Mouse (Mus musculus) MEL (cell line): ENCODE data around the gene Xrn1. TPM values are rescaled to one million over a fixed set of nuclear protein-coding genes. Genes with fewer than 3 reads are reported as not detected.

Experiments used
- DNase-seq: peaks from one replicate; pipeline ENCODE4 v3.0.0; 2011; ENCODE audit warnings: low read depth, low spot score
- H3K27ac ChIP-seq: 2 replicates; pipeline ENCODE4 v1.5.1; 2012; ENCODE audit warnings: low read depth, mild to moderate bottlenecking, control low read depth, low read length, moderate library complexity; ENCODE audit not compliant: control insufficient read depth
- H3K27me3 ChIP-seq, 2 experiments: fragments of 150-350 bp in 1 of 2; sonication (generic) in 1 of 2; 2 replicates each; pipeline ENCODE4 v1.6.1; 2012; ENCODE audit warnings: low read length in 2 of 2, mild to moderate bottlenecking in 2 of 2, improper control_type of control experiment in 1 of 2, moderate library complexity in 1 of 2; ENCODE audit not compliant: insufficient read depth in 2 of 2, control insufficient read depth in 1 of 2
- H3K36me3 ChIP-seq, 2 experiments: 2 replicates each; pipeline ENCODE4 v1.6.1; 2012 to 2014; ENCODE audit warnings: low read length in 2 of 2, improper control_type of control experiment in 1 of 2, inconsistent platforms in 1 of 2, mild to moderate bottlenecking in 1 of 2; ENCODE audit not compliant: insufficient read depth in 2 of 2, control insufficient read depth in 1 of 2
- H3K4me1 ChIP-seq, 2 experiments: fragments of 150-350 bp in 1 of 2; sonication (generic) in 1 of 2; 2 replicates each; pipeline ENCODE4 v1.6.1; 2012; ENCODE audit warnings: low read length in 2 of 2, improper control_type of control experiment in 1 of 2, mild to moderate bottlenecking in 1 of 2; ENCODE audit not compliant: insufficient read depth in 2 of 2, control insufficient read depth in 1 of 2
- H3K4me3 ChIP-seq, 2 experiments: fragments of 150-350 bp in 1 of 2; sonication (generic) in 1 of 2; 2 replicates each; pipeline ENCODE4 v1.5.1; 2012; ENCODE audit warnings: low read depth in 2 of 2, low read length in 2 of 2, mild to moderate bottlenecking in 2 of 2, moderate library complexity in 2 of 2, control low read depth in 1 of 2, improper control_type of control experiment in 1 of 2; ENCODE audit not compliant: control insufficient read depth in 1 of 2, insufficient read depth in 1 of 2
- H3K79me2 ChIP-seq: 2 replicates; pipeline ENCODE4 v1.6.1; 2012; ENCODE audit warnings: mild to moderate bottlenecking, low read length, moderate library complexity; ENCODE audit not compliant: control insufficient read depth, poor library complexity, insufficient read depth
- H3K9ac ChIP-seq: 2 replicates; pipeline ENCODE4 v1.6.1; 2012; ENCODE audit warnings: low read depth, mild to moderate bottlenecking, control low read depth, low read length, moderate library complexity; ENCODE audit not compliant: control insufficient read depth, poor library complexity, severe bottlenecking
- H3K9me3 ChIP-seq: fragments of 150-350 bp; sonication (generic); replicated peaks from 2 replicates; pipeline ENCODE4 v1.6.1; 2012; ENCODE audit warnings: mild to moderate bottlenecking, low read length, improper control_type of control experiment, moderate library complexity; ENCODE audit not compliant: insufficient read depth
- CHD1 ChIP-seq: IDR thresholded peaks from 2 replicates; pipeline ENCODE4 v1.6.1; 2012; ENCODE audit warnings: low read depth, mild to moderate bottlenecking, inconsistent platforms, low read length, improper control_type of control experiment
- CHD2 ChIP-seq: IDR thresholded peaks from 2 replicates; pipeline ENCODE4 v1.6.1; 2011; ENCODE audit warnings: low read length, improper control_type of control experiment
- CTCF ChIP-seq, 3 experiments: IDR thresholded peaks in 2 of 3; conservative IDR thresholded peaks in 1 of 3; 2 replicates each; pipeline ENCODE4 v1.5.1; 2011 to 2012; ENCODE audit warnings: low read length in 3 of 3, low read depth in 2 of 3, mild to moderate bottlenecking in 2 of 3, improper control_type of control experiment in 1 of 3, inconsistent platforms in 1 of 3, mixed read lengths in 1 of 3, moderate library complexity in 1 of 3; ENCODE audit not compliant: control insufficient read depth in 1 of 3, insufficient read depth in 1 of 3, poor library complexity in 1 of 3, severe bottlenecking in 1 of 3
- ELF1 ChIP-seq: IDR thresholded peaks from 2 replicates; pipeline ENCODE4 v1.6.1; 2014; ENCODE audit warnings: low read depth, mild to moderate bottlenecking, inconsistent platforms, low read length, improper control_type of control experiment, moderate library complexity
- HCFC1 ChIP-seq: IDR thresholded peaks from 2 replicates; pipeline ENCODE4 v1.6.1; 2012; ENCODE audit warnings: low read depth, mild to moderate bottlenecking, inconsistent platforms, low read length, improper control_type of control experiment, moderate library complexity
- MAX ChIP-seq: IDR thresholded peaks from 2 replicates; pipeline ENCODE4 v1.6.1; 2011; ENCODE audit warnings: low read length, improper control_type of control experiment
- MXI1 ChIP-seq: IDR thresholded peaks from 2 replicates; pipeline ENCODE4 v1.6.1; 2011; ENCODE audit warnings: mild to moderate bottlenecking, low read depth, low read length, improper control_type of control experiment
- MYC ChIP-seq: IDR thresholded peaks from 2 replicates; pipeline ENCODE4 v1.6.1; 2011; ENCODE audit warnings: low read depth, mild to moderate bottlenecking, low read length, improper control_type of control experiment, moderate library complexity
- NELFE ChIP-seq: IDR thresholded peaks from 2 replicates; pipeline ENCODE4 v1.6.1; 2011; ENCODE audit warnings: low read depth, low read length, improper control_type of control experiment
- NRF1 ChIP-seq: IDR thresholded peaks from 2 replicates; pipeline ENCODE4 v1.6.1; 2014; ENCODE audit warnings: low read depth, mild to moderate bottlenecking, inconsistent platforms, low read length, improper control_type of control experiment, moderate library complexity; ENCODE audit not compliant: poor library complexity, insufficient read depth, severe bottlenecking
- POLR2AphosphoS5 ChIP-seq: IDR thresholded peaks from 2 replicates; pipeline ENCODE4 v1.6.1; 2012; ENCODE audit warnings: low read depth, borderline replicate concordance, mild to moderate bottlenecking, inconsistent platforms, low read length, moderate library complexity, mixed read lengths
- RAD21 ChIP-seq: IDR thresholded peaks from 2 replicates; pipeline ENCODE4 v1.6.1; 2011; ENCODE audit warnings: mild to moderate bottlenecking, low read depth, low read length, improper control_type of control experiment
- SIN3A ChIP-seq: IDR thresholded peaks from 2 replicates; pipeline ENCODE4 v1.6.1; 2012; ENCODE audit warnings: low read length, improper control_type of control experiment, inconsistent platforms
- SMC3 ChIP-seq: IDR thresholded peaks from 2 replicates; pipeline ENCODE4 v1.6.1; 2011; ENCODE audit warnings: low read depth, low read length, improper control_type of control experiment
- USF1 ChIP-seq: IDR thresholded peaks from 2 replicates; pipeline ENCODE4 v1.6.1; 2014; ENCODE audit warnings: low read depth, mild to moderate bottlenecking, inconsistent platforms, low read length, improper control_type of control experiment, moderate library complexity
- USF2 ChIP-seq, 2 experiments: IDR thresholded peaks; 2 replicates each; pipeline ENCODE4 v1.6.1; 2011 to 2012; ENCODE audit warnings: improper control_type of control experiment in 2 of 2, low read length in 2 of 2, borderline replicate concordance in 1 of 2, inconsistent platforms in 1 of 2, low read depth in 1 of 2, mild to moderate bottlenecking in 1 of 2; ENCODE audit not compliant: insufficient read depth in 1 of 2
- ZC3H11A ChIP-seq: IDR thresholded peaks from 2 replicates; pipeline ENCODE4 v1.6.1; 2012; ENCODE audit warnings: low read depth, mild to moderate bottlenecking, inconsistent platforms, low read length, improper control_type of control experiment
- ZKSCAN1 ChIP-seq: IDR thresholded peaks from 2 replicates; pipeline ENCODE4 v1.6.1; 2012; ENCODE audit warnings: low read depth, mild to moderate bottlenecking, inconsistent platforms, low read length, improper control_type of control experiment, moderate library complexity
- polyA plus RNA-seq, 2 experiments: library from polyadenylated mRNA; stranded (reverse) in 1 of 2; unstranded in 1 of 2; fragments of >175 nt in 1 of 2; fragments of >200 nt in 1 of 2; gene quantifications; 2 replicates each; pipeline versions ENCODE4 v1.2.1 to v1.2.4; 2012; ENCODE audit warnings: low replicate concordance in 2 of 2, low read depth in 1 of 2; ENCODE audit not compliant: insufficient read length in 2 of 2, insufficient read depth in 1 of 2, missing spikeins in 1 of 2
- total RNA-seq: library from RNA; depleted of rRNA; stranded (reverse); fragments of 300-350 nt; gene quantifications from 2 replicates; pipeline ENCODE4 v1.2.3, GENCODE M21; 2012

The Xrn1 gene
- total and polyA plus RNA-seq, 3 experiments = 7.6 to 8.3 TPM; not detected in 1

GRCm38 (mm10) chr9:96028818-96029217, 74.3 kb downstream of the Xrn1 start:
- Histone ChIP-seq H3K9ac (no peak overlapping the region), H3K79me2 (no peaks in the 10 kb centered on the region), H3K27ac (no peak overlapping the region), H3K4me3 (no peak overlapping the region), H3K27me3 (no peaks in the 10 kb centered on the region), H3K36me3 (peaks cover 6 to 13% of the 10 kb centered on the region in 2 experiments), H3K4me1 (peaks cover 5 to 6% of the 10 kb centered on the region in 2 experiments; a peak in 3 of 4 replicates), H3K9me3 (no peaks in the 10 kb centered on the region)
- peak; percentile 85 for DNase-seq
- peak; percentile 61; the same call in 1 of the 2 replicates for TF ChIP-seq MYC
- 0 out of 2 replicates have a peak, but pooled peaks have one; percentile 23 for TF ChIP-seq SIN3A
- no peak for TF ChIP-seq USF2 (IDR thresholded peaks at IDR 0.05; ENCODE audit: borderline replicate concordance in 1 of 2, insufficient read depth in 1 of 2, low read depth in 1 of 2, low read length in 2 of 2)
- TF ChIP-seq ELF1 = no peak
- TF ChIP-seq NRF1 = no peak
- TF ChIP-seq MXI1 = no peak
- no peak for TF ChIP-seq NELFE
- peak; percentile 64 to 86 (median 82) for TF ChIP-seq CTCF (IDR thresholded peaks at IDR 0.05 in 2 of 3, conservative IDR thresholded peaks at IDR 0.05 in 1 of 3; ENCODE audit: control insufficient read depth in 1 of 3, insufficient read depth in 1 of 3, low read depth in 2 of 3, low read length in 3 of 3, poor library complexity in 1 of 3, severe bottlenecking in 1 of 3)
- peak; percentile 34; the same call in 1 of the 2 replicates for TF ChIP-seq MAX
- 0 out of 2 replicates have a peak, but pooled peaks have one; percentile 30 for TF ChIP-seq ZC3H11A
- TF ChIP-seq SMC3 = peak; percentile 75
- TF ChIP-seq RAD21 = peak; percentile 54

GRCm38 (mm10) chr9:96029886-96030285, 75.3 kb downstream of the Xrn1 start:
- DNase-seq = no peak
- Histone ChIP-seq H3K9ac (no peak overlapping the region), H3K4me3 (no peak overlapping the region), H3K9me3 (no peaks in the 10 kb centered on the region), H3K27ac (no peak overlapping the region), H3K36me3 (peaks cover 6 to 14% of the 10 kb centered on the region in 2 experiments), H3K27me3 (no peaks in the 10 kb centered on the region), H3K79me2 (no peaks in the 10 kb centered on the region), H3K4me1 (peaks cover 5 to 6% of the 10 kb centered on the region in 2 experiments; a peak in 3 of 4 replicates)
- no peak for TF ChIP-seq ELF1
- no peak for TF ChIP-seq MXI1
- no peak for TF ChIP-seq POLR2AphosphoS5
- no peak for TF ChIP-seq ZC3H11A
- no peak for TF ChIP-seq HCFC1
- TF ChIP-seq CHD2 = no peak
- no peak for TF ChIP-seq ZKSCAN1
- no peak for TF ChIP-seq CHD1
- no peak for TF ChIP-seq USF1
- TF ChIP-seq NELFE = no peak
- no peak for TF ChIP-seq NRF1
